Mouse (Mus musculus): Measurements from ENCODE around the gene Lrp1. TPM values are rescaled to one million over a fixed set of nuclear protein-coding genes. Genes with fewer than 3 reads are reported as not detected.

Lrp1 gene
- polyA plus RNA-seq, 1 experiment from 2014 or later: 23.2 TPM

DNA sequence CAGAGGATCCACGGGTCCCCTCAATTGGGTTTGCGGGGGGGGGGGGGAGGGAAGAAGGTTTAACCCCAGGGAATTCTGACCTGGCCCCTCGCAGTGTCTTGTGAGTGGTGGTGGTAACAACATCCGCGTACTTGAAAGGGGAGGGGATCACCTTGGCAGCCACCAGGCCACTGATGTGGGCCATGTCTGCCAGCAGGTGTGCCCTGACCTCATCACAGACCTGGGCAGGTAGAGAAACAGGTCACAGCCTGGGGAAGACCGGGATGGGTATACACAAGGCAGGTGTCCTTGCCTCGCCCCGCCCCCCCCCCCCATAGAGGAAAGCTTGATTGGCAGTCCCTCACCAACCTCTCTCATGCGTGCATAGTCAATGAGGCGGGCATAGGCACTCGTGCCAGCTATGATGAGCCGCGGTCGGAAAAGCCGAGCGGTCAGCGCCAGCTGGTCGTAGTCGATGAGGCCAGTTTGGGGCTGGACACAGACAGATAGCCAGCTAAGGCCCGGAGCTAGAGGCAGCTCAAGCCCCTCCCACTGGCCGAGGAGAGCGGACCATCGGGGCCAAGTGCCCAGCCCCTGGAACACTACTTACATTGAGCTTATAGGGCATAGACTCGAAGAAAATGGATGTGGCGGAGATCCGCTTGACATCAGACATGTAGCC lies 101.8 kb downstream of the Lrp1 start:
- H3K9ac ChIP-seq: no peak overlapping the region
- no peak overlapping the region for H3K4me2 ChIP-seq
- peaks cover 41% of the 10 kb centered on the region for H3K27me3 ChIP-seq
- H3K4me1 ChIP-seq (replicated peaks): peaks cover 72% of the 10 kb centered on the region
- no peak overlapping the region for H3K27ac ChIP-seq (replicated peaks)
- no peak for ATAC-seq (ENCODE audit: insufficient read depth)
- WGBS (ENCODE audit: insufficient replicate concordance): 90% methylated on average over 26 of the region's 26 CpGs
- peaks cover 43% of the 10 kb centered on the region for H3K36me3 ChIP-seq (replicated peaks)
- H3K4me3 ChIP-seq (replicated peaks): no peak overlapping the region
- no peaks in the 10 kb centered on the region for H3K9me3 ChIP-seq (replicated peaks)

DNA sequence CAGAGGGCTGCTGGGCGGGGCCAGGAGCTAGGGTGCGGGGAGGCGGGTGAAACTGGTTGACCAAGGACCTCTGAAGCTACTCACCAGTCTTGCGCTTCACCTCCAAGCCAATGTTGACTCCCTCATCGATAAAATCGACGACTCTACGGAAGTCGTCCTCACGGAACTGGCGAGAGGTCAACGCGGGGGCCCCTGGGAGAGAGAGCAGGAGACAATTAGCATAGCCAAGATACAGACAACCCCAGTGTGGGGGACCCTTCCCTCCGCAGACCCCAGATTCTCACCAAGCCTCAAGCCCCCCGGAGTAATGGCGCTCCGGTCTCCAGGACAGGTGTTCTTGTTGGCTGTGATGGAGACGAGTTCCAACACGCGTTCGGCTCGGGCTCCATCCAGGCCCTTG lies 103.0 kb downstream of the Lrp1 start:
- no peak for ATAC-seq (ENCODE audit: insufficient read depth)
- Histone ChIP-seq H3K4me3 (replicated peaks) (no peak overlapping the region), H3K27me3 (peaks cover 41% of the 10 kb centered on the region), H3K9ac (no peak overlapping the region), H3K36me3 (replicated peaks) (peaks cover 43% of the 10 kb centered on the region), H3K4me2 (no peak overlapping the region), H3K9me3 (replicated peaks) (no peaks in the 10 kb centered on the region), H3K27ac (replicated peaks) (peak overlapping the region; percentile 77; the same call in 1 of the 2 replicates), H3K4me1 (replicated peaks) (peaks cover 84% of the 10 kb centered on the region)
- 91% methylated on average over 22 of the region's 22 CpGs for WGBS (ENCODE audit: insufficient replicate concordance)

DNA sequence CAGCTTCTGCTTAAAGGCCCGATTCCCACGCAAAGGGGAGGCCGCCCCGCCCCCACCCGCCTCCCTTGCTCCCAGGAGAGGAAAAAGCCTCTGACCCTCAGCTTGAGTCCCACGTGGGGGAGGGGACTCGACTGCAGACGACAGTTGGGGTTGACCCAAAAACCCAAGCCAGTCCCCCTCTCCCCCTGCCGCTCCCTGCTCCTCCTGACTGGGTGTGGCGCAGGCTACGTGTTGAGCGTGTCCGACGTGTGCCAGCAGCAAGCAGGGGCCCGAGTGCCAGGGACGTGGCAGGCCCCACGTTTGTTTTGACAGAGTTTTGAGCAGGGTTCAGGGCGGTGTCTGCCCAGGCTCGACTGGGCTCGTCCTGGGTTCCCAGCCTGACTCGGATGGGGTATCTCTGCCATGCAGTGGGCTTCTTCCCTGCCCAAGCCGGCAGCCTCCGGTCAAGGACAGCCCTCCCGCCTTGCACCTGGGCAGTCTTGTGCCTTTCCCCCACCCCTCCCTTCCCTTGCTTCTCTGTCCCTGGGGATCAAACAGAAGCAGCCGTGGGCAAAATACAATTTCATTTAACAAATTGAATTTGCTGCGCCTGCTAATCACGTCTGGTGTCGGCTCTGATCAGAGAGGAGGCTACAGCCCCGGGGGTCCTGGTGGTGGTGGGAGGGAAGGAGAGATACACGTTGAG lies 104.2 kb downstream of the Lrp1 start:
- Histone ChIP-seq H3K4me1 (replicated peaks) (peaks cover 87% of the 10 kb centered on the region), H3K4me2 (peak overlapping the region; percentile 77), H3K9me3 (replicated peaks) (no peaks in the 10 kb centered on the region), H3K4me3 (replicated peaks) (peak overlapping the region; percentile 23), H3K27ac (replicated peaks) (peak overlapping the region; percentile 77), H3K36me3 (replicated peaks) (peaks cover 43% of the 10 kb centered on the region), H3K27me3 (peaks cover 50% of the 10 kb centered on the region), H3K9ac (peak overlapping the region; percentile 35)
- peak; percentile 62 for ATAC-seq (ENCODE audit: insufficient read depth)
- WGBS (ENCODE audit: insufficient replicate concordance): 29% methylated on average over 30 of the region's 30 CpGs

DNA sequence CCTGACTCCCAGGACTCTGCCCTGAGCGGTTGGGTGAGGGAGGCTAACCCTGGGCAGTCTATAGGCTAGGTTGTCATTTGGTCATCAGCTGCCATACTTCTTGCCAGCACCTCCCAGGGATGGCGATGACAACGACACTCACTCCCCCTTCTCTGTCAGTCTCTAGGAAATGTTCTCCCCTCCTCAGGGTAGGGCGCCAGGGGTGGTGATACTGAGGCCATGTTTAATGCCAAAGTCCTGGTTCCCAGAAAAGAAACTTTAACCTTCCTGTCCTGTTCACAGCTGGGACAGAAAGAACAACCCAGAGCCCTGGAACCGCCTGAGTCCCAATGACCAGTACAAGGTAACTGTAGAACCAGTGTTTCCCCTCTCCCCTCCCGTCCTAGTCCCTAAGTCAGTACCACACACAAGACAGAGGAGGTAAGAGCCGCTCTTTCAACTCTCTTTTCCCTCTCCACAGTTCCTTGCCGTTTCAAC lies 104.9 kb downstream of the Lrp1 start:
- Histone ChIP-seq H3K27ac (replicated peaks) (peak overlapping the region; percentile 77), H3K9ac (peak overlapping the region; percentile 25), H3K36me3 (replicated peaks) (peaks cover 43% of the 10 kb centered on the region), H3K27me3 (peaks cover 57% of the 10 kb centered on the region), H3K4me1 (replicated peaks) (peaks cover 85% of the 10 kb centered on the region), H3K9me3 (replicated peaks) (no peaks in the 10 kb centered on the region), H3K4me3 (replicated peaks) (peak overlapping the region; percentile 23), H3K4me2 (peak overlapping the region; percentile 77)
- ATAC-seq (ENCODE audit: insufficient read depth): no peak
- 24% methylated on average over 8 of the region's 8 CpGs for WGBS (ENCODE audit: insufficient replicate concordance)

DNA sequence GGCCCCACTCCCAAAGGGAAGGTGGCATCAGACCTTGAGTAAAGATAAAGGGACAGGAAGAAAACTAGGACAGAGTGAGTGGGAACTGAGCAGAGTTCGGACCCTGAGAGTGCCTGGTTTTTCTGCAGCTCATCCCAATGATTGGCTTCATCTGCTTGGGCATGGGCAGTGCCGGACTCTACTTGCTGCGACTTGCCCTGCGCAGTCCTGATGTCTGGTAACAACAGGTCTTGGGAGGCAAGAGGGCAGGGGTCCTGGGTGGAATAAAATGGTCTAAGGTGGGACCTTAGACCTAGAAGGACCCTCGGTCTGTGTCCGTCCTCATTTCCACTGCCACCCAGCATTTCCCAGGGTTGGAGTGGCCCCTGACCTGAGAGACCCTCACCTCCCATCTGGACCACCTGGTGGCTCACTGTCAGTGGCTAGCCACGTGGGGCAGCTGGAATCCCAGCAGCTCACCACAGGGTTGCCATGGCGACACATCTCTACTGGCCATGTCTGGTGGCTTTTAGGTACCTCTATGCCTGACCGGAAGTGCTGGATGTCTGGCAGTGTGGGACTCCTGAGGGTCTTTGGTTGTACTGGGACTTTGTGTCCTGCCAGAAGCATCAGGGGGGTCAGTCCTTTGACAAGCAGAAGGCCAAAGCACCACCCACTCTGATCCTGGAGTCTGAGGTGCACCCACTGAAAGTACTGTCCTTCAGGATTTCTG lies 105.5 kb downstream of the Lrp1 start:
- H3K27ac ChIP-seq (replicated peaks): peak overlapping the region; percentile 77; the same call in 1 of the 2 replicates
- peaks cover 79% of the 10 kb centered on the region for H3K4me1 ChIP-seq (replicated peaks)
- peak overlapping the region; percentile 25; the same call in 1 of the 2 replicates for H3K9ac ChIP-seq
- peak overlapping the region; percentile 28 for H3K4me3 ChIP-seq (replicated peaks)
- H3K9me3 ChIP-seq (replicated peaks): no peaks in the 10 kb centered on the region
- H3K36me3 ChIP-seq (replicated peaks): peaks cover 38% of the 10 kb centered on the region
- H3K27me3 ChIP-seq: peaks cover 63% of the 10 kb centered on the region
- ATAC-seq (ENCODE audit: insufficient read depth): no peak
- WGBS (ENCODE audit: insufficient replicate concordance): 40% methylated on average over 9 of the region's 9 CpGs
- H3K4me2 ChIP-seq: peak overlapping the region; percentile 77

DNA sequence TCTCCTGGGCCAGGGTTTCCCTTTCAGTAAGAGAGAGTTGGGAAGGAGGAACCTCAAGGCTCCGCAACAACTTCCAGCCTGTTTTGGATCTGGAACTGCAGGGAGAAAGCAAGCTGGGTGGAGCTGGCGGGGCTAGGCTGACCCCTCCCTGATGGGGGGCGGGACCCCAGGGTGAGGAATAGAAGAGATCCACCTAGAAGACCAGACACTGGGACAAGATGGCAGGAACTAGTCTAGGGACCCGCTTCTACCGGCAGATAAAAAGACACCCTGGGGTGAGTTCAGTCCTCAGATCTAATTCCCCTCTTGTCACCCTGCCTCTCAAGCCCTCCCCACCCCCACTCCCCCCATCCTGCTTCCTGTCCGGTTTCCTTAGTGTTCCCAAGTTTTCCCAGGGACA lies 106.2 kb downstream of the Lrp1 start, which contains the start of gene Ndufa4l2:
TSS of gene Ndufa4l2 (plus strand) at position 204 of the 400 bp plus-strand sequence.
- ATAC-seq (ENCODE audit: insufficient read depth): no peak
- Histone ChIP-seq H3K27ac (replicated peaks) (peak within 1 kb of the TSS; percentile 77), H3K9me3 (replicated peaks) (no peaks in the 10 kb centered on the region), H3K36me3 (replicated peaks) (peaks cover 31% of the 10 kb centered on the region), H3K4me3 (replicated peaks) (peak within 1 kb of the TSS; percentile 49), H3K27me3 (peaks cover 69% of the 10 kb centered on the region), H3K4me2 (peak within 1 kb of the TSS; percentile 77), H3K4me1 (replicated peaks) (peaks cover 73% of the 10 kb centered on the region), H3K9ac (peak within 1 kb of the TSS; percentile 48)
- WGBS (ENCODE audit: insufficient replicate concordance): 13% methylated on average over 6 of the region's 6 CpGs

DNA sequence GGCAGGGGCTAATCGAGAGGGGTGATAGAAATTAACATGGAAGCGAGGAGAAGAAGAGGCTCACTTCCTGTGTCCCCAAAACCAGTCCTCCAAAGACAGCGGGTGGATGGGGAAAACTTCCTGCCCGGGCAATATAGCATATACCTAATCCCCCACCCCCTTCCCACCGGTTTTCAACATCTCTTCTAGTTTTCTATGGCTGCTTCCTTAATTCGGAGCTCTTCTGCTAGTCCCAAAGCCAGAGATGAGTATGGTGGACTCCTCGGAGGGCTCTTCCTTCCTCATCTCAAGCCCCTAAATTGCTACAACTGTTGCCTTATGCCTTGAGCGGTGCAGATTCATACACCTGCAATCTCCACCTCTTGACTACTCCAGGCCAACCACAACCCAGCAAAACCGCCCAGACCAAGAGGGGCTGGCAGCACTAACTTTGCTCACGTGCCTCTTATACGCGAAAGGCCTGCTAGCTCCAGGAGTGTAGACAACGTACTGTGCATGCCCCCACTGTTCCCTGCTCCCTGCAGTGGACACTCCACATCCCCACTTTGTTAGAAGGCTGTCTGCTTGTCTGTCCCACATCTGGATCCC lies 106.7 kb downstream of the Lrp1 start:
- peaks cover 75% of the 10 kb centered on the region for H3K27me3 ChIP-seq
- ATAC-seq (ENCODE audit: insufficient read depth): no peak
- peak overlapping the region; percentile 48 for H3K9ac ChIP-seq
- peak overlapping the region; percentile 55; the same call in 1 of the 2 replicates for H3K27ac ChIP-seq (replicated peaks)
- peaks cover 26% of the 10 kb centered on the region for H3K36me3 ChIP-seq (replicated peaks)
- H3K4me3 ChIP-seq (replicated peaks): peak overlapping the region; percentile 49
- H3K9me3 ChIP-seq (replicated peaks): no peaks in the 10 kb centered on the region
- H3K4me2 ChIP-seq: peak overlapping the region; percentile 77
- peaks cover 76% of the 10 kb centered on the region for H3K4me1 ChIP-seq (replicated peaks)
- 7% methylated on average over 13 of the region's 13 CpGs for WGBS (ENCODE audit: insufficient replicate concordance)

DNA sequence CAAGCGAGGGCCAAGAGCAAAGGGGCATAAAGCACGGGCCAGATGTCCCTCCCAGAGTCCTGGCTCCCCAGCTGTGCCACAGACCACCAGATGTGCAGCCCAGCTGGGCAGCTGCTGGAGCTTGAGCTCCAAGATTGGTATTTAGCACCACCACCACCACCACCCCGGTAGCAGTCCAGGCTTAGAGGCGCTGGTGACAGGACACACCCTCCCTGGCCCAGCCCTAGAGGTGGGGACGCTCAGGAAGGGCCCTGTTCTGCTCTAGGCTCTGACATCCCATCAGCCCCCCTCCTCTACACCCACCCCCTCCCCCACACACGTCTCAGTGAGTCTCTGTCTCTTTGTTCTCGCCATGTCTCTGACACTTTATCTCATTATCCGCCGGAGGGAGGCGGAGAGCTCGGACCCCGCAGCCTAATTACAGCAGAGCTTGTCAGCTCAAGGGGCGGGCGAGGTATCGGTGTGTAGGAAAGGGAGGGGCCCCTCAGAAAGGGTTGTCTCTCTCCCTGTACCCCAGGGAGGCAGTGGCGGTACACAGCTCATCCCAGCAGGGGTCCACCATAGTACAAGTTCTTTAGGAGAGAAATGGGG lies 107.4 kb downstream of the Lrp1 start:
- peak; percentile 68 for ATAC-seq (ENCODE audit: insufficient read depth)
- Histone ChIP-seq H3K9me3 (replicated peaks) (no peaks in the 10 kb centered on the region), H3K27ac (replicated peaks) (peak overlapping the region; percentile 55; the same call in 1 of the 2 replicates), H3K4me1 (replicated peaks) (peaks cover 82% of the 10 kb centered on the region), H3K4me3 (replicated peaks) (peak overlapping the region; percentile 49), H3K36me3 (replicated peaks) (peaks cover 20% of the 10 kb centered on the region), H3K4me2 (peak overlapping the region; percentile 77), H3K27me3 (peaks cover 81% of the 10 kb centered on the region), H3K9ac (peak overlapping the region; percentile 48)
- 1% methylated on average over 16 of the region's 16 CpGs for WGBS (ENCODE audit: insufficient replicate concordance)

DNA sequence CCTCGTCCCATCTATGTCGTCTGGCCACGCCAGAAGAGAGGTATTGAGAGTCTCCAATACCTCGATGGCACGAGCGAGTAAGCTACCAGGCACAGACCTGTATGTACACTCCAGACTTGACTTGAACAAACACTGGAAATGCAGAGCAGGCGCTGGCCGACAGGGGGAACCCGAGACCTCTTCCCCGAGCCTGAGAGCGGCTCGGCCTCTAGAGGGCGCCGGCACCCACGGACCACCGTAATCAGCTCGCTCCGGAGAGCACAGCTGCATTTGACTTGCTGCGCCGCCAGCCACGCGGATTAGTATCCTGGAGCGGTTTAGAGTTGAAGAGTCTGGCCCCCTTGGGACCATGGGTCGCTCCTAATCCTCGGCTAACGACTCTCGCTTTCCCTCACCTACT lies 108.1 kb downstream of the Lrp1 start:
- H3K9ac ChIP-seq: peak overlapping the region; percentile 48
- H3K27ac ChIP-seq (replicated peaks): peak overlapping the region; percentile 55; the same call in 1 of the 2 replicates
- H3K4me3 ChIP-seq (replicated peaks): peak overlapping the region; percentile 49
- ATAC-seq (ENCODE audit: insufficient read depth): peak; percentile 39
- peak overlapping the region; percentile 77 for H3K4me2 ChIP-seq
- 0% methylated on average over 27 of the region's 27 CpGs for WGBS (ENCODE audit: insufficient replicate concordance)
- H3K27me3 ChIP-seq: peaks cover 89% of the 10 kb centered on the region
- H3K4me1 ChIP-seq (replicated peaks): peaks cover 82% of the 10 kb centered on the region
- no peaks in the 10 kb centered on the region for H3K9me3 ChIP-seq (replicated peaks)
- peaks cover 12% of the 10 kb centered on the region for H3K36me3 ChIP-seq (replicated peaks)

DNA sequence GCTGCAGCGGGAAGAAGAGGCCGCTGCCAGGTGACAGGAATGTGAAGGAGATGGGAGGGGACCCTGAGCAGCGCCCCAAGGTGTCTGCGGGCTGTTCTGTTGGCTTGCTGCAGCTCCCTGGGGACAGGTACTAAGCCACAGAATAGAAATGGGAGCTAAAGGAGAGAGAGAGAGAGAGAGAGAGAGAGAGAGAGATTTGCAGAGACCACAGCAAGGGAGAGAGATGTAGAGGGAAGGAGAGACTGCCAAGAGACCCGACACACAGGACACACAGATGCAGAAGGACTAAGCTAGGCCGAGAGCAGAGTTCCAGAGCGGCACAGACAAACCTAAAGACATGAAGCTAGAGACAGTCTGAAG lies 108.7 kb downstream of the Lrp1 start:
- peak overlapping the region; percentile 49 for H3K4me3 ChIP-seq (replicated peaks)
- H3K27me3 ChIP-seq: peaks cover 94% of the 10 kb centered on the region
- 0 out of 2 replicates have a peak overlapping the region, but pooled peaks have one; percentile 4 for H3K9ac ChIP-seq
- peak overlapping the region; percentile 77 for H3K4me2 ChIP-seq
- H3K9me3 ChIP-seq (replicated peaks): no peaks in the 10 kb centered on the region
- no peak overlapping the region for H3K27ac ChIP-seq (replicated peaks)
- WGBS (ENCODE audit: insufficient replicate concordance): 5% methylated on average over 7 of the region's 7 CpGs
- H3K4me1 ChIP-seq (replicated peaks): peaks cover 77% of the 10 kb centered on the region
- ATAC-seq (ENCODE audit: insufficient read depth): no peak
- peaks cover 6% of the 10 kb centered on the region for H3K36me3 ChIP-seq (replicated peaks)

All from liver, embryonic 15.5 days (tissue).